Mouse (Mus musculus): ENCODE measurements at regions not wholly inside any gene's neighbourhood (a gene's known extent, or its start where the extent isn't known, plus 50 kb on each side); places are given as distances from the start of the nearest gene placed in this dataset.
"Not testable (repeated sequence)": the region's sequence is repeated elsewhere in the genome, so short reads cannot be mapped to it uniquely, and the experiment has no call there.

- no peaks in the 10 kb centered on the region for H3K27me3 ChIP-seq (replicated peaks)
- no peak overlapping the region for H3K4me2 ChIP-seq (replicated peaks)
- 0 out of 2 replicates have a peak, but pooled peaks cover 2% of the 10 kb centered on the region for H3K9me3 ChIP-seq
- H3K9ac ChIP-seq: no peak overlapping the region
- H3K36me3 ChIP-seq: no peaks in the 10 kb centered on the region
- no peak overlapping the region for H3K27ac ChIP-seq
- no peaks in the 10 kb centered on the region for H3K4me1 ChIP-seq (replicated peaks)
- WGBS: 66% methylated on average over 2 of the region's 2 CpGs
- no peak for ATAC-seq
- no peak overlapping the region for H3K4me3 ChIP-seq (replicated peaks)
Observed at GRCm38 (mm10) chr12:114587227-114587626, 1043.5 kb downstream of the Adam6a start.

- no peak for ATAC-seq
Observed at GRCm38 (mm10) chr12:114597672-114598071, 1054.0 kb downstream of the Adam6a start.

GRCm38 (mm10) chr12:114609171-114609570 is 1065.5 kb downstream of the Adam6a start:
- Histone ChIP-seq H3K4me1 (replicated peaks) (no peaks in the 10 kb centered on the region), H3K9me3 (no peaks in the 10 kb centered on the region), H3K9ac (no peak overlapping the region), H3K27ac (no peak overlapping the region), H3K4me3 (replicated peaks) (no peak overlapping the region), H3K4me2 (replicated peaks) (no peak overlapping the region), H3K27me3 (replicated peaks) (no peaks in the 10 kb centered on the region), H3K36me3 (no peaks in the 10 kb centered on the region)
- ATAC-seq: no peak

More at GRCm38 (mm10) chr12:114597672-114598071, 1054.0 kb downstream of the Adam6a start:
- H3K4me1 ChIP-seq (replicated peaks): no peaks in the 10 kb centered on the region
- H3K4me2 ChIP-seq (replicated peaks): no peak overlapping the region
- no peak overlapping the region for H3K4me3 ChIP-seq (replicated peaks)
- no peaks in the 10 kb centered on the region for H3K36me3 ChIP-seq
- WGBS: 78% methylated on average over 1 of the region's 1 CpGs
- no peaks in the 10 kb centered on the region for H3K9me3 ChIP-seq
- no peak overlapping the region for H3K9ac ChIP-seq
- H3K27ac ChIP-seq: no peak overlapping the region
- no peaks in the 10 kb centered on the region for H3K27me3 ChIP-seq (replicated peaks)

GRCm38 (mm10) chr12:114612108-114612507 is 1068.4 kb downstream of the Adam6a start:
- WGBS: 75% methylated on average over 2 of the region's 2 CpGs
- Histone ChIP-seq H3K27ac (no peak overlapping the region), H3K9ac (no peak overlapping the region)

GRCm38 (mm10) chr12:114615179-114615578 is 1071.5 kb downstream of the Adam6a start:
- no peak for ATAC-seq
- H3K9ac ChIP-seq: no peak overlapping the region
- no peaks in the 10 kb centered on the region for H3K36me3 ChIP-seq
- H3K27me3 ChIP-seq (replicated peaks): no peaks in the 10 kb centered on the region
- H3K4me2 ChIP-seq (replicated peaks): no peak overlapping the region
- WGBS: 66% methylated on average over 3 of the region's 3 CpGs
- no peak overlapping the region for H3K4me3 ChIP-seq (replicated peaks)
- H3K27ac ChIP-seq: no peak overlapping the region
- H3K9me3 ChIP-seq: no peaks in the 10 kb centered on the region
- no peaks in the 10 kb centered on the region for H3K4me1 ChIP-seq (replicated peaks)

More at GRCm38 (mm10) chr12:114612108-114612507, 1068.4 kb downstream of the Adam6a start:
- no peak for ATAC-seq
- no peaks in the 10 kb centered on the region for H3K27me3 ChIP-seq (replicated peaks)
- H3K36me3 ChIP-seq: no peaks in the 10 kb centered on the region
- H3K4me3 ChIP-seq (replicated peaks): no peak overlapping the region
- no peaks in the 10 kb centered on the region for H3K4me1 ChIP-seq (replicated peaks)
- no peaks in the 10 kb centered on the region for H3K9me3 ChIP-seq
- H3K4me2 ChIP-seq (replicated peaks): no peak overlapping the region

- 94% methylated on average over 1 of the region's 1 CpGs for WGBS
- H3K27me3 ChIP-seq (replicated peaks): no peaks in the 10 kb centered on the region
- no peaks in the 10 kb centered on the region for H3K36me3 ChIP-seq
- ATAC-seq: no peak
- no peak overlapping the region for H3K4me2 ChIP-seq (replicated peaks)
- H3K9ac ChIP-seq: no peak overlapping the region
- H3K4me1 ChIP-seq (replicated peaks): no peaks in the 10 kb centered on the region
- no peaks in the 10 kb centered on the region for H3K9me3 ChIP-seq
- no peak overlapping the region for H3K27ac ChIP-seq
- no peak overlapping the region for H3K4me3 ChIP-seq (replicated peaks)
Observed at GRCm38 (mm10) chr12:114615712-114616111, 1072.0 kb downstream of the Adam6a start.

GRCm38 (mm10) chr12:114641089-114641488 is 1097.4 kb downstream of the Adam6a start:
- no peak overlapping the region for H3K4me2 ChIP-seq (replicated peaks)
- H3K4me3 ChIP-seq (replicated peaks): no peak overlapping the region
- ATAC-seq: no peak
- no peak overlapping the region for H3K9ac ChIP-seq
- H3K36me3 ChIP-seq: no peaks in the 10 kb centered on the region
- no peaks in the 10 kb centered on the region for H3K27me3 ChIP-seq (replicated peaks)
- WGBS: 70% methylated on average over 1 of the region's 1 CpGs
- no peaks in the 10 kb centered on the region for H3K4me1 ChIP-seq (replicated peaks)
- no peak overlapping the region for H3K27ac ChIP-seq
- no peaks in the 10 kb centered on the region for H3K9me3 ChIP-seq

GRCm38 (mm10) chr12:114646372-114646771 is 1102.7 kb downstream of the Adam6a start:
- Histone ChIP-seq H3K36me3 (no peaks in the 10 kb centered on the region), H3K9me3 (no peaks in the 10 kb centered on the region), H3K4me3 (replicated peaks) (no peak overlapping the region), H3K9ac (no peak overlapping the region), H3K27ac (no peak overlapping the region), H3K4me2 (replicated peaks) (no peak overlapping the region), H3K27me3 (replicated peaks) (no peaks in the 10 kb centered on the region), H3K4me1 (replicated peaks) (no peaks in the 10 kb centered on the region)
- ATAC-seq: no peak
- WGBS: 88% methylated on average over 3 of the region's 3 CpGs

- H3K4me1 ChIP-seq (replicated peaks); H3K27ac ChIP-seq; ATAC-seq; H3K4me2 ChIP-seq (replicated peaks); H3K9me3 ChIP-seq; H3K9ac ChIP-seq; H3K36me3 ChIP-seq; H3K27me3 ChIP-seq (replicated peaks); H3K4me3 ChIP-seq (replicated peaks): not testable (repeated sequence)
- whole genome bisulfite sequencing: 77% methylated on average over 1 of the region's 1 CpGs
Observed at GRCm38 (mm10) chr12:114650432-114651101, 1106.9 kb downstream of the Adam6a start.

GRCm38 (mm10) chr12:114657134-114657533 is 1113.4 kb downstream of the Adam6a start:
- not testable (repeated sequence) for H3K9ac ChIP-seq; H3K9me3 ChIP-seq; H3K27me3 ChIP-seq (replicated peaks); H3K36me3 ChIP-seq; H3K27ac ChIP-seq; H3K4me1 ChIP-seq (replicated peaks); H3K4me2 ChIP-seq (replicated peaks); H3K4me3 ChIP-seq (replicated peaks); ATAC-seq
- WGBS: 92% methylated on average over 2 of the region's 2 CpGs
